Mouse (Mus musculus): ENCODE data around the gene Sox11. TPM values are rescaled to one million over a fixed set of nuclear protein-coding genes. Genes with fewer than 3 reads are reported as not detected.

Gene Sox11
- polyA plus RNA-seq (2012; rRNA removed): 0.28 and 0.30 TPM in 2 replicates

DNA sequence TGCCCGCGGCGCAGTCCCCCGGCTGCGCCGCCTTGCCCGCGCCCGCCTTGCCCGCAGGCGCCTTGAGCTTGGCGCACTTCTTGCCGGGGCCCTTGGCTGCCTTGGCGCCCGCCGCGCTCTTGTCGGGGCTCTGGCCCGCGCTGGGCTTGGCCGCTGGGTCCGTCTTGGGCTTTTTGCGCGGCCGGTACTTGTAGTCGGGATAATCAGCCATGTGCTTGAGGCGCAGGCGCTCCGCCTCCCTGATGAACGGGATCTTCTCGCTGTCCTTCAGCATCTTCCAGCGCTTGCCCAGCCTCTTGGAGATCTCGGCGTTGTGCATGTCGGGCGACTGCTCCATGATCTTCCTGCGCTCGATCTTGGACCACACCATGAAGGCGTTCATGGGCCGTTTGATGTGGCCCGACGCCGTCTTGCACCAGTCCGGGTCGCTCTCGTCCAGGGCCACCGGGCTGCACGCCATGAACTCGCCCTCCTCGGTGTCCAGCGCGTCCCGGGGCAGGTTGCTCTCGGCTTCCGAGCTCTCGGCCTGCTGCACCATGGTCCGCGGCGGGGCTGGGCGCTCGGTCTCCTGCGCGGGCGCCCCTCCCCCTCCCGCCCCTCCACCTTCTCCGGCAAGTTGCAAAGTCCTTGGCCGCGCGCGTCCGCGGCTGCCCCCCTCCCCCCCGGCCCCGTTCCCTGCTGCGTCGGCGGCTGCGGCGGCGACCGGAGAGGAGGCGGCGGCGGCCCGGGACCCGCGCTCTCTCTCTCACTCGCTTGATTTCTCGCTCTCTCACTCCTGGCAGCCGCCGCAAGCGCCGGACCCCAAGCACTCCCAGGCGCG lies at the start of gene Sox11:
Gene Sox11 (minus strand): TSS at position 704 of the 820 bp plus-strand sequence.

